Mouse (Mus musculus): ENCODE results near the gene Rtn1.
"Not testable (repeated sequence)": the region's sequence is repeated elsewhere in the genome, so short reads cannot be mapped to it uniquely, and the experiment has no call there.

DNA sequence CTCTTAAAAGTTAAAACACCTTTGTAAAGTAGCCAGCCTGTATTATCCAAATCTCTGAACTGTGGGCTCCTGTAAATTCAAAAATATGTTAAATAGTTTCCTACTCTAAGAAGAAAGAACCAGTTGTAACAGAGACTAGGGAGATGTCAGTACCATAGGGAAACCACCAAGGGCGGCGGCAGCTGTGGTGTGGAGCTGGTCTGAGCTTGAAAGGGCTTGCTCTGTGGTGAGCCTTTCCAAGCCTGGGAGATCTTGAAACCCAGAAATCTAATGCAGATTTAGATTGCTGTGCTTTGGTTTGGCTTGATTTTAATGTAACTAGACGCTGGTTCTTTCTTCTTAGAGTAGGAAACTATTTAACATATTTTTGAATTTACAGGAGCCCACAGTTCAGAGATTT lies 115.7 kb downstream of the Rtn1 start:
- TF ChIP-seq CTCF (IDR thresholded peaks at IDR 0.05; ENCODE audit: borderline replicate concordance, insufficient read depth, low read depth, low read length); POLR2A (IDR thresholded peaks at IDR 0.05; ENCODE audit: borderline replicate concordance, insufficient read depth, low read length): not testable (repeated sequence)

All from cerebellum, adult 2 months (tissue).